Mouse (Mus musculus) bone marrow, adult 2 months (tissue): ENCODE data around the gene Cmc2. TPM values are rescaled to one million over a fixed set of nuclear protein-coding genes. Genes with fewer than 3 reads are reported as not detected.

Source experiments
- H3K27ac ChIP-seq: fragments of 200-500 bp; 2 replicates; pipeline ENCODE4 v1.5.1; 2012; ENCODE audit warnings: low read depth, mild to moderate bottlenecking, control low read depth, inconsistent platforms, low read length; ENCODE audit not compliant: control insufficient read depth, poor library complexity, insufficient read depth
- H3K4me1 ChIP-seq: fragments of 200-500 bp; 2 replicates; pipeline ENCODE4 v1.6.1; 2011; ENCODE audit warnings: low read length; ENCODE audit not compliant: control insufficient read depth, insufficient read depth
- H3K4me3 ChIP-seq: fragments of 200-500 bp; replicated peaks from 2 replicates; pipeline ENCODE3; 2011; ENCODE audit warnings: mild to moderate bottlenecking, low read depth, low read length, control low read depth; ENCODE audit not compliant: control insufficient read depth
- CTCF ChIP-seq: fragments of 200-500 bp; IDR thresholded peaks from 2 replicates; pipeline ENCODE4 v1.5.1; 2011; ENCODE audit warnings: low read length, control low read depth; ENCODE audit not compliant: control insufficient read depth, insufficient read depth
- POLR2A ChIP-seq: fragments of 200-500 bp; IDR thresholded peaks from 2 replicates; pipeline ENCODE4 v1.6.1; 2011; ENCODE audit warnings: low read depth, mild to moderate bottlenecking, control low read depth, low read length, borderline replicate concordance; ENCODE audit not compliant: control insufficient read depth
- WGBS: fragments of 180-500 bp; shearing (Covaris S2); methylation state at CpG from one replicate; pipeline ENCODE4 v1.1.7; 2018; 5-methylcytosine and 5-hydroxymethylcytosine counted together
- polyA plus RNA-seq: library from polyadenylated mRNA; stranded (reverse); fragments of >200 nt; gene quantifications from 2 replicates; pipeline ENCODE4 v1.2.4, GENCODE M21; 2011; ENCODE audit warnings: low replicate concordance; ENCODE audit not compliant: missing spikeins, insufficient read depth, insufficient read length

Cmc2 gene
- polyA plus RNA-seq, result 51.2 and 63.1 TPM in 2 replicates

DNA sequence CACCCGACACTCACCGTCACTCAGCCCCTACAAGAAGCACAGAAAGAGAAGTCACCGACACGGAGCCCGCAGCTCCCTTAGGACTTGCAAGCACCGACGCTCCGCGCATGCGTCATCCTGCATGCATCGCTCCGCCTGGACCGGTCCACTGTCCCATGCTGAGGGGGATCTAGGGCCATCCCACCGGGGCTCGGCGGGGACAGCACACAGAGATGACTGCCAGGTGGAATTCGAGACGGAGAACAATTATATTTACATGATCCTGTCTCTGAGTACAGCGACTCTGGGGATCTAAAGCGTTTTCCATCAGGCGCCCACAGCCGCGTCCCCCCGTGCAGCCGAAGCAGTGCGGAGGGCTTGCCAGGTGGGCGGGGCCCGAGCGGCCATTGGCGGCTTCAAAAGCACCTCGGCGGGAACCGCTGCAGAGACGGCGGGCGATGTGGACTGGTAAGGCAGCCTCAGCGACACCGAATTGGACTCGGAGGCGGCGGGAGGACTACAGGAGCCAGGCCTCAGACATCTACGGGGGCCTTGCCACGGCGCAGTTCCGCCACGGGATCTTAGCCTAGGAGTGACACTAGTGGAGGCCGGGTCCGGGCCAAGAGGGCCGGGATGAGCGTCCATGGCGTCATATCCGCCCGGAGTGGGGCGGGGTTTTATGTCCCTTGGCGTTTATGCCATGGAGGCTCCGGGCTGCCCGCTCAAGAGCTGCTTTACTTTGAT, at the start of gene Cmc2, which contains the start of gene Cenpn:
Gene Cmc2, minus strand, starts transcription at position 119 of the 723 bp plus-strand sequence.
Gene Cenpn, plus strand, starts transcription at position 394 of the 723 bp plus-strand sequence.
- Histone ChIP-seq H3K4me1 (peaks cover 1% of the 10 kb centered on the region; the same call in 1 of the 2 replicates), H3K27ac (peak within 1 kb of the TSS; percentile 91), H3K4me3 (peak within 1 kb of the TSS; percentile 95)
- under 1% methylated on average over 57 of the region's 57 CpGs for WGBS
- peak; percentile 97 for TF ChIP-seq POLR2A
- TF ChIP-seq CTCF, result no peak

- Histone ChIP-seq H3K4me3 (no peak overlapping the region), H3K4me1 (no peaks in the 10 kb centered on the region), H3K27ac (no peak overlapping the region)
- TF ChIP-seq POLR2A (no peak), CTCF (no peak)
- 80% methylated on average over 6 of the region's 6 CpGs for WGBS
These were observed 48.3 kb upstream of the Cmc2 start for GRCm38 (mm10) chr8:116969531-116969930.

DNA sequence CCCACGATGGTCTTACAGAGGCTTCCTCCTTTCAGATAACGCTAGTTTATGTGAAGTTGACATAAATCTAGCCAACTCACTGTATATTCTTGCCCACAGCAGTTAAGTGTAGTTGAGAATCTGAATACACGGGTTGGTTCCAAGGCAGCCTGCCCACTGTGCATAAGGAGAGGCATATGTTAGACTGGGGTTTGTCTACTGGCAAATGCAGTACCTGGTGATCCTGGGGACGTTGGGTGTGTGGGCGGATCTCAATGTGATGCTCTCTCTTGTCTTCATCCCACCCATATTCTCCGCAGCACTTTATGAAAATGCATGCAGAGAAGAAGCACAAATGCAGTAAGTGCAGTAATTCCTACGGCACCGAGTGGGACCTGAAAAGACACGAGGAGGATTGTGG, 33.2 kb upstream of the Cmc2 start:
- H3K27ac ChIP-seq, result no peak overlapping the region
- no peak overlapping the region for H3K4me3 ChIP-seq
- H3K4me1 ChIP-seq, result no peaks in the 10 kb centered on the region; the same call in 1 of the 2 replicates
- 88% methylated on average over 9 of the region's 9 CpGs for WGBS
- TF ChIP-seq CTCF, result no peak
- no peak for TF ChIP-seq POLR2A

- 67% methylated on average over 8 of the region's 8 CpGs for WGBS
- H3K4me3 ChIP-seq, result no peak overlapping the region
- TF ChIP-seq POLR2A (no peak), CTCF (no peak)
- H3K27ac ChIP-seq, result no peak overlapping the region
- no peaks in the 10 kb centered on the region; the same call in 1 of the 2 replicates for H3K4me1 ChIP-seq
These were observed 31.2 kb upstream of the Cmc2 start for GRCm38 (mm10) chr8:116952428-116952827.

DNA sequence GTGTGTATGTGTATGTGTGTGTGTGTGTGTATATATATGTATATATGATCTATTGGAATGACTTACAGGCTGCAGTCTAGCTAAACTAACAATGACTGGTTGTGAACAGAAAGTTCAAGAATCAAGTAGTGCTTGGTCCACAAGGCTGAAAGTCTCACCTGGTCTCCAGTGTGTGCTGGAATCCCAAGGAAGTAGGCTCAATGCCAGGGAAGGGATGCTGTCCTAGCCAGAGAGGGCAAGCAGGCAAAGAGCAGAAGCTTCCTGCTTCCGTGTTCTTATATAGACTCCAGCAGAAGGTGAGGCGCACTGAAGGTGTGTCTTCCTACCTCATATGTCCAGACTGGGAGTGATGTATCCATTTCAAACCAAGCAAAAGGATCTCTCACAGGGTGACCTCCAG, 30.5 kb upstream of the Cmc2 start:
- TF ChIP-seq CTCF, result no peak
- no peak for TF ChIP-seq POLR2A
- Histone ChIP-seq H3K4me1 (no peaks in the 10 kb centered on the region; the same call in 1 of the 2 replicates), H3K27ac (no peak overlapping the region), H3K4me3 (no peak overlapping the region)
- 88% methylated on average over 2 of the region's 2 CpGs for WGBS

GRCm38 (mm10) chr8:116951369-116951768, 30.1 kb upstream of the Cmc2 start:
- WGBS, result 73% methylated on average over 5 of the region's 5 CpGs
- no peaks in the 10 kb centered on the region; the same call in 1 of the 2 replicates for H3K4me1 ChIP-seq
- no peak overlapping the region for H3K4me3 ChIP-seq
- no peak overlapping the region for H3K27ac ChIP-seq
- TF ChIP-seq POLR2A, result no peak
- TF ChIP-seq CTCF, result no peak

- TF ChIP-seq POLR2A, result no peak
- Histone ChIP-seq H3K4me3 (no peak overlapping the region), H3K4me1 (peaks cover 1% of the 10 kb centered on the region; the same call in 1 of the 2 replicates), H3K27ac (no peak overlapping the region)
- 63% methylated on average over 7 of the region's 7 CpGs for WGBS
These were observed 26.3 kb upstream of the Cmc2 start for GRCm38 (mm10) chr8:116947589-116947988.

DNA sequence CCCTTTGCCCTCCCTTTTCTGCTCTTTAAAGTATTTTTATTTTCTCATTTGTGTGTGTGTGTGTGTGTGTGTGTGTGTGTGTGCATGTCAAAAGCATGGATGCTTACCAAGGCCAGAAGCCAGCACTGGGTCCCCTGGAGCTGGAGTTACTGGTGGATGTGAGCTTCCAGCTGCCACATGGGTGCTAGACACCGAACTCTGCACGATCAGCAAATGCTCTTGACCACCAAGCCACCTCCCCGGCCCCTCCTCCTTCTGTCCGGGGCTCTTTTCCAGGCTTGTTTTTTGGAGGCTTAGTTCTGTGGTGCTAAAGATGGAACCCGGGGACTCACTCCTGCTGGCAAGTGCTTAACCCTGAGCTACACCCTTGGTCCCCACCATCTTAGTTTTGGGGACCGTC, 25.6 kb upstream of the Cmc2 start:
- Histone ChIP-seq H3K4me3 (peak overlapping the region; percentile 38), H3K27ac (no peak overlapping the region), H3K4me1 (peaks cover 1% of the 10 kb centered on the region; the same call in 1 of the 2 replicates)
- TF ChIP-seq CTCF (no peak), POLR2A (no peak)
- WGBS, result 72% methylated on average over 6 of the region's 6 CpGs
